8 mouse cellular contexts compared by ENCODE assay signal in genomic region chr4:41713197-41714067, GRCm38 (mm10). TPM values are rescaled to one million over a fixed set of nuclear protein-coding genes. Genes with fewer than 3 reads are reported as not detected.
DNase-seq lines count a peak whose midpoint lies in the region; ATAC-seq lines count a peak whose summit lies in the region.

Rpp25l (minus strand) TSS chr4:41713534.

- peak; percentile 35 for ATAC-seq in frontal cortex, adult (ENCODE audit: low TSS enrichment)
- peak; percentile 24 to 50; a peak in 3 of 4 replicates for ATAC-seq in hematopoietic stem cell, adult 5-6 weeks (replicated peaks in 1 of 2; ENCODE audit: insufficient read depth in 1 of 2, low FRiP score in 2 of 2, low TSS enrichment in 1 of 2, low read depth in 1 of 2, poor library complexity in 2 of 2, severe bottlenecking in 2 of 2)

- peak; percentile 75 for DNase-seq in MN1 (ENCODE audit: low spot score)
- DNase-seq in cerebellum, adult 8-10 months = peak; percentile 88
- peak; percentile 65 for DNase-seq in layer of hippocampus, adult 9-10 months (ENCODE audit: low spot score)
- peak; percentile 88 for DNase-seq in lung, postnatal 10 days
- DNase-seq in ovary, postnatal 14 days (ENCODE audit: low spot score) = peak; percentile 75
- peak; percentile 85 for DNase-seq in thymus, postnatal 25 days

RNA-seq across cellular contexts. Expression of gene Rpp25l, which starts in this region (rescaled TPM):
- 20.6 and 22.8 TPM in 2 replicates for total RNA-seq in hematopoietic stem cell, adult 5-6 weeks (2017)

Comparison
In these comparisons a context has a peak if more than half of its experiments do, and no peak if none do; other contexts are left out.
1. Peak in every context shown above with its lines: DNase-seq and ATAC-seq.